Mouse (Mus musculus) midbrain, embryonic 10.5 days (tissue): ENCODE measurements around the gene D130040H23Rik. TPM values are rescaled to one million over a fixed set of nuclear protein-coding genes. Genes with fewer than 3 reads are reported as not detected.
"Not testable (repeated sequence)": the region's sequence is repeated elsewhere in the genome, so short reads cannot be mapped to it uniquely, and the experiment has no call there.

Experiments used
- DNase-seq: peaks from one replicate; pipeline ENCODE4 v3.0.0-alpha.2; 2017; ENCODE audit warnings: low spot score
- H3K27ac ChIP-seq: fragments of 300-500 bp; sonication (generic); replicated peaks from 2 replicates; pipeline ENCODE4 v1.5.1; 2016; ENCODE audit warnings: mild to moderate bottlenecking
- H3K27me3 ChIP-seq: fragments of 300-500 bp; sonication (generic); 2 replicates; pipeline ENCODE4 v1.6.1; 2016; ENCODE audit warnings: low read depth, mild to moderate bottlenecking; ENCODE audit not compliant: poor library complexity, severe bottlenecking
- H3K36me3 ChIP-seq: fragments of 300-500 bp; sonication (generic); 2 replicates; pipeline ENCODE4 v1.6.1; 2016; ENCODE audit warnings: mild to moderate bottlenecking, moderate library complexity
- H3K4me1 ChIP-seq: fragments of 300-500 bp; sonication (generic); 2 replicates; pipeline ENCODE4 v1.6.1; 2016
- H3K4me3 ChIP-seq: fragments of 300-500 bp; sonication (generic); 2 replicates; pipeline ENCODE4 v1.5.1; 2016; ENCODE audit warnings: mild to moderate bottlenecking, moderate library complexity
- H3K9me3 ChIP-seq: fragments of 300-500 bp; sonication (generic); replicated peaks from 2 replicates; pipeline ENCODE4 v1.6.1; 2016; ENCODE audit warnings: mild to moderate bottlenecking
- WGBS: fragments of 180-500 bp; shearing (Covaris S2); methylation state at CpG from one replicate; pipeline ENCODE4 v1.1.7; 2016; 5-methylcytosine and 5-hydroxymethylcytosine counted together
- polyA plus RNA-seq: library from polyadenylated mRNA; unstranded; fragments of >200 nt; fragmentation: Nextera tagmentation; extraction: Ambion mirVana; gene quantifications from 2 replicates; pipeline ENCODE4 v1.2.1, GENCODE M21; 2016

The D130040H23Rik gene
- 6.7 and 9.2 TPM in 2 replicates for polyA plus RNA-seq

DNA sequence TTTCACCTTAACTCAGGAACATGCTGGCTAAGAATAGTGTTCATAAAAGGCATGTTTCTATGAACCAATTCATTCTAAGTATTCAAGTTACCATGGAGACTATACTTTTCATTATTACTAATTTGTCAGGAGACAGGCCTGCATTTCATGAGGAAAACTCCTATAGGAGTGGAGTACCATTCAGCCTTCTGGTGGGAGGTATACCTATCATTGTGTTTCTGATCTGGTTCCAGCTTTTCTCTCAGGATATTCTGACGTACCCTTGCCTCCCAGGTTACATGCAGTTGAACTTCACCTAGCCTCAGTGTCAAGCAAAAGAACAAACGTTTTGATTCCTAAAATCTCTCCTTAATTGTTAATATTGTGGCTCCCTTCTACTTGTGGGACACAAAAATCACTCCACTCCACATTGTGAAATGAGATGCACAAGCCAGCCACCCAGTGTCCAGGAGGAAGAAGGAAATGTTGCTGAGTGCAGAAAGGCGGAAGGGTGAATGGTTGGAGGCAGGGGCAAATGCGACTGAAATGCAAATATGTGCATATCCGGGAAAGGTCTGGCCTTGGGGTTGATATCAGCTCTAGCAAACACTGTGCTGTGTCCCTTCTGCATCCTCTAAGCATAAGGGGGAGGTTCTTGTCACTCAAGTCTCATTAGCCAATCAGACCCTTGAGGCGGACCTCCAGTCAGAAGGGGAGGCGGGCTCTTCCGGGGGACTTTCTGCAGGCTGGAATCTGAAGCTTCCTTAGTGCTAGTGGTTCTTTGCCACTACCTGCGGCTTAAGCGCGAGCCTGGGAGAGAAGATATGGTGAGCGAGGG is at the start of gene D130040H23Rik:
Gene D130040H23Rik (plus strand): TSS at position 695 of the 817 bp plus-strand sequence.
- WGBS, result 10% methylated on average over 12 of the region's 12 CpGs
- peaks cover 15% of the 10 kb centered on the region for H3K4me1 ChIP-seq
- peak; percentile 80 for DNase-seq
- peaks cover 26% of the 10 kb centered on the region for H3K36me3 ChIP-seq
- no peaks in the 10 kb centered on the region for H3K27me3 ChIP-seq
- peaks cover 6% of the 10 kb centered on the region for H3K9me3 ChIP-seq
- peak within 1 kb of the TSS; percentile 91 for H3K27ac ChIP-seq
- peak within 1 kb of the TSS; percentile 70 for H3K4me3 ChIP-seq

DNA sequence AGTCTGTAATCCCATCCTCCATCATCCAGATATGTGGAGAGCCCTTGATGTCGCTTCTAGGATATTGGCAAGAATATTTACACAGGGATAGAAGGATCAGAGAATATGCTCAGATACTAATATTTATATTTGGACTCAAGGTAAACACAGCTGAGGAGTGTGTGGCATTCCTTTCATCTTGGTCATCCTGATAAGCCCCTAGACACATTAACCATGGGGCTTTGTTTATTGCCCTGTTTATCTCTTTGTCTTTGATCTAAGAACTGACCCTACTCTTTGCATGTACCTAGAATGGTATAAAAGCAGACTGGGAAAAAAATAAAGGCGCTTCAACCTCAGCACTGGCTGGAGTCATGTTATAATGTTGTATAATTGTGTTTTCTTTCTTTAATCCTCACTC is 28.3 kb upstream of the D130040H23Rik start:
- Histone ChIP-seq H3K9me3 (peaks cover 6% of the 10 kb centered on the region; the same call in 1 of the 2 replicates), H3K27me3 (no peaks in the 10 kb centered on the region), H3K4me1 (no peaks in the 10 kb centered on the region), H3K27ac (no peak overlapping the region), H3K36me3 (no peaks in the 10 kb centered on the region), H3K4me3 (no peak overlapping the region)
- DNase-seq, result no peak
- WGBS, result 85% methylated on average over 2 of the region's 2 CpGs

DNA sequence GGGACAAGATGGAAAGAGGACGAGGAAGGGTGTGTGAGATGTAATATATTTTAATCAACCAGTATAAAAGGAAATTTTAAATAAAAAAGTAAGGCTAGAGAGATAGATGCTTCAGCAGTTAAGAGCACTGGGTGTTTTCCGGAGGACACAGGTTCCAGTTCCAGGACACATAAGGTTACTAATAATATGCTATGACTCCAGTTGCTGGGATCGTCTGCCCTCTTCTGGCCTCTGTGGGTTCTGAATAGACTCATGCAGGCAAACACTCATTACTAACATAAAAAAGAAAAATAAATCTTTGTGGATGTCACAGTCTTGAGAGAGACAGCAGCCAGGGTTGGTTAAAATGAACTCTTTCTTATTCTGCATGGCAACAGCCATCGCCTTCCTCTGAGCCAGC is 2.4 kb upstream of the D130040H23Rik start:
- 71% methylated on average over 4 of the region's 4 CpGs for WGBS
- H3K27me3 ChIP-seq, result no peaks in the 10 kb centered on the region
- H3K27ac ChIP-seq, result no peak overlapping the region
- H3K36me3 ChIP-seq, result peaks cover 7% of the 10 kb centered on the region; the same call in 1 of the 2 replicates
- H3K4me1 ChIP-seq, result peaks cover 15% of the 10 kb centered on the region
- no peak overlapping the region for H3K4me3 ChIP-seq
- DNase-seq, result no peak
- no peaks in the 10 kb centered on the region for H3K9me3 ChIP-seq

DNA sequence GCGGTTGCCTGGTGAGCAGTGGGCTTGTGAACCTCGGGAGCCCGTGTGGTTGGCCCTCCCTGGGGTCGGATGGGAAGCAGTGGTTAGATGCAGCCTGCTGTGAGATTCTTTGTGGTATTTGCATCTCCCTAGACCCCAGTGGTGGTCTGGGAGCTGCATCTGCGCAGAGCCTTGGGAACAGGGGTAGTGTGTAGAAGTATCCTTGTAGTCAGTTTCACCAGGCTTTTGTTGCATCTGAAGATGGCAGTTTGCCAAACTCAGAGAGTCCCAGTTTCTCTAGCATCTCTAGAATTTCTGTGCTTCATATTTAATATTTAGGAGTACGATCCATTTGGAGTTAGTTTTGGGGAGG is 299 bp downstream of the D130040H23Rik start:
- Histone ChIP-seq H3K27me3 (no peaks in the 10 kb centered on the region), H3K27ac (peak overlapping the region; percentile 91), H3K36me3 (peaks cover 31% of the 10 kb centered on the region), H3K4me1 (peaks cover 15% of the 10 kb centered on the region), H3K9me3 (peaks cover 6% of the 10 kb centered on the region), H3K4me3 (peak overlapping the region; percentile 70)
- WGBS, result 14% methylated on average over 6 of the region's 6 CpGs
- no peak for DNase-seq

DNA sequence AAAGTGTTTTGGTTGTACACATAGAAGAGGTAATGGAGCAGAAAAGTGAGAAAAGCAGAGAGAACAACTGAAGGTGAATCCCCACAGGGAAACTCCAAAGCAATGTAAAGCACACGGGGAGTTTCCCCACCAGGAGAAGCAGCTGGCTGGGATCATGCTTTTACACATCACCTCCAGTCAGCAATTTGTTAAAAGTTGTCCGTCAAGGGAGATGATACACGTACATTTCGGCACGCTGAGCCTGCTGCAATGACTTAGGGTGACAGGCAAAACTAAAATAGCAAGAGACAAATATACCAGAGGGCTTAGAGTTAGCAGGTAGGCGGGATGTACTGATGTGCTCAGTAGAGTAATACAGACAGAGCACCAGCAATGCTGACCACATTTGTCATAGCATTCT is 1.6 kb downstream of the D130040H23Rik start:
- peaks cover 15% of the 10 kb centered on the region for H3K4me1 ChIP-seq
- 91% methylated on average over 6 of the region's 6 CpGs for WGBS
- peaks cover 44% of the 10 kb centered on the region for H3K36me3 ChIP-seq

DNA sequence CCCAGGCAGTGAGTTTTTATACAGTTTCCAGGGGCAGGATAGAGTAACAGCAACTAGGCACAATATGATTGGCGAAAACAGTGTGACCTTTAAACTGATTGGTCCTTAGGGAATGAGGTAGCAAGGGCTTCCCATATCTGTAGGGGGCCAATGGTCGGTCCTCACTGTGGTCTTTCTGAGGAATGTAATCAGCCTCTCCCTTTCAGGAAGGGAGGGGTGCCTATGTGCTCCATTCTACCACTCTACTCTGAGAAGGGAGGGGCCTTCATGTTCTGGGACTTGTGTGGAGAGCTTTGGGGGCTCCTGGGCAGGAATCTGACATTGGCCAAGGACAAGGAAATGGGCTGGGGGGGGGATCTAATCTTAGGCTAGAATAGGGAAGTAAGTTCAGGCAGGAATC is 53.9 kb downstream of the D130040H23Rik start:
- no peak overlapping the region for H3K27ac ChIP-seq
- WGBS, result 82% methylated on average over 2 of the region's 2 CpGs

More for the DNA sequence above, 1.6 kb downstream of the D130040H23Rik start:
- no peaks in the 10 kb centered on the region for H3K27me3 ChIP-seq
- H3K4me3 ChIP-seq, result no peak overlapping the region
- H3K27ac ChIP-seq, result no peak overlapping the region
- DNase-seq, result no peak
- H3K9me3 ChIP-seq, result peaks cover 16% of the 10 kb centered on the region

DNA sequence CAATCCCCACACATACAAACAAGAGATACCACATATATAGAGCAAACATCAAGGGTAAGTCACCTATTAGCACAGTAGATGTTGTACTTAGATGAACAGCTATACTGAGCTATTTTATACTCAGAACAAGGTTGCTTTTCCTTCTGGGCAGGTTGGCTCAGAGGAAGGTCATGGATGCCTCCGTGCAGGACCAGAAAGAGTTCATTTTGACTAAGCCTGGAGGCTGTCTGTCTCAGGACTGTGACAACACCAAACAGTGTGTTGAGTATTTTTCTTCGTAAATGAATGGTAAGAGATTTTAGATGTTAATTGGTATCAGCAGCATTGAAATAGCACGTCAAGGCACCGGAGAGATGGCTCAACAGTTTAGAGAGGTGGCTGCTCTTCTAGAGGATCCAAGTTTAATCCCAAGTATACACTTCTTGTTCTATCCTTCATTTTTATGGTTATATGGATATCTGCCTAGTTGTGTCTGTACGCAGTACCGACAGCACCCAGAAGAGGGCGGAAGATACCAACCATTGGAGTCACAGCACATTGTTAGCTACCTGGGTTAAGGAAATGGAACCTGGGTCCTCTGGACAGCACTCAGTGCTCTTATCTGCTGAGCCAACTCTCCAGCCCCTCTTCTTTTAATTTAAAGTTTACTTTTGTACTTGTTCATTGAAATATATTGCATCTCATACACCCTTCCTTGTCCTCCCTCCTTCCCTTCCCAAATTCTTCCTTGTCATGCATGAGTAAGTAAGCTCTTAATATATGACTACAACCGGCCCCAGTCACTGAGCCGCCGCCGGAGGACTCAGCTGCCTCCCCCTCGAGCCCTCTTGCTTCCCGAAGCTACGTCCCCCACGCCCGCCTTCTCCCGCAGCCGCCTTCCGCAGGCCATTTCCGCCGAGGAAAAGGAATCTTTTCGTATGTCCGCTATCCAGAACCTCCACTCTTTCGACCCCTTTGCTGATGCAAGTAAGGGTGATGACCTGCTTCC is 57.7 kb downstream of the D130040H23Rik start:
- Histone ChIP-seq H3K4me1 (no peaks in the 10 kb centered on the region), H3K27me3 (no peaks in the 10 kb centered on the region), H3K9me3 (no peaks in the 10 kb centered on the region; the same call in 1 of the 2 replicates), H3K36me3 (no peaks in the 10 kb centered on the region), H3K4me3 (peak overlapping the region; percentile 50), H3K27ac (peak overlapping the region; percentile 55; the same call in 1 of the 2 replicates)
- 11% methylated on average over 24 of the region's 24 CpGs for WGBS
- DNase-seq, result peak; percentile 83

More for the DNA sequence above, 53.9 kb downstream of the D130040H23Rik start:
- H3K27me3 ChIP-seq, result no peaks in the 10 kb centered on the region
- H3K4me1 ChIP-seq, result no peaks in the 10 kb centered on the region
- DNase-seq, result no peak
- H3K9me3 ChIP-seq, result peaks cover 5% of the 10 kb centered on the region; the same call in 1 of the 2 replicates
- H3K4me3 ChIP-seq, result no peak overlapping the region
- H3K36me3 ChIP-seq, result no peaks in the 10 kb centered on the region

DNA sequence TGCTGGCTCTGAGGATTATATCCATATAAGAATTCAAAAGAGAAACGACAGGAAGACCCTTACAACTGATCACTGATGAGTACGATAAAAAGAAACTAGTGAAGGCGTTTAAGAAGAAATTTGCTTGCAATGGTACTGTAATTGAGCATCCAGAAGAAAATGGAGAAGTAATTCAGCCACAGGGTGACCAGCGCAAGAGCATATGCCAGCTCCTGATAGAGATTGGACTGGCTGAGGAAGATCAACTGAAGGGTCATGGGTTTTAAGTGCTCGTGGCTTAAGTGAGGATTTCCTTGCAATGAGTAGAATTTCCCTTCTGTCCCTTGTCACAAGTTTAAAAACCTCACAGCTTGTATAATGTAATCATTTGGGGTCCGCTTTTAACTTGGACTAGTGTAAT is 58.4 kb downstream of the D130040H23Rik start:
- not testable (repeated sequence) for H3K27ac ChIP-seq, H3K27me3 ChIP-seq, DNase-seq, H3K4me1 ChIP-seq, H3K9me3 ChIP-seq, H3K36me3 ChIP-seq
- H3K4me3 ChIP-seq, result peak overlapping the region; percentile 50
- 73% methylated on average over 6 of the region's 6 CpGs for WGBS

Other genes with a start within 250 kb of the D130040H23Rik start
- 25.6 and 27.4 TPM in 2 replicates for gene Zfp930, start 62.0 kb upstream of the D130040H23Rik start, polyA plus RNA-seq
- gene Gm9495, start 182.5 kb downstream of the D130040H23Rik start, polyA plus RNA-seq, result not detected in 2 replicates